Mouse (Mus musculus): ENCODE measurements around the gene Gatd1. TPM values are rescaled to one million over a fixed set of nuclear protein-coding genes. Genes with fewer than 3 reads are reported as not detected.
"Not testable (repeated sequence)": the region's sequence is repeated elsewhere in the genome, so short reads cannot be mapped to it uniquely, and the experiment has no call there.

Gatd1 gene
- polyA plus RNA-seq, 1 experiment from 2014 or later = 61.4 TPM

DNA sequence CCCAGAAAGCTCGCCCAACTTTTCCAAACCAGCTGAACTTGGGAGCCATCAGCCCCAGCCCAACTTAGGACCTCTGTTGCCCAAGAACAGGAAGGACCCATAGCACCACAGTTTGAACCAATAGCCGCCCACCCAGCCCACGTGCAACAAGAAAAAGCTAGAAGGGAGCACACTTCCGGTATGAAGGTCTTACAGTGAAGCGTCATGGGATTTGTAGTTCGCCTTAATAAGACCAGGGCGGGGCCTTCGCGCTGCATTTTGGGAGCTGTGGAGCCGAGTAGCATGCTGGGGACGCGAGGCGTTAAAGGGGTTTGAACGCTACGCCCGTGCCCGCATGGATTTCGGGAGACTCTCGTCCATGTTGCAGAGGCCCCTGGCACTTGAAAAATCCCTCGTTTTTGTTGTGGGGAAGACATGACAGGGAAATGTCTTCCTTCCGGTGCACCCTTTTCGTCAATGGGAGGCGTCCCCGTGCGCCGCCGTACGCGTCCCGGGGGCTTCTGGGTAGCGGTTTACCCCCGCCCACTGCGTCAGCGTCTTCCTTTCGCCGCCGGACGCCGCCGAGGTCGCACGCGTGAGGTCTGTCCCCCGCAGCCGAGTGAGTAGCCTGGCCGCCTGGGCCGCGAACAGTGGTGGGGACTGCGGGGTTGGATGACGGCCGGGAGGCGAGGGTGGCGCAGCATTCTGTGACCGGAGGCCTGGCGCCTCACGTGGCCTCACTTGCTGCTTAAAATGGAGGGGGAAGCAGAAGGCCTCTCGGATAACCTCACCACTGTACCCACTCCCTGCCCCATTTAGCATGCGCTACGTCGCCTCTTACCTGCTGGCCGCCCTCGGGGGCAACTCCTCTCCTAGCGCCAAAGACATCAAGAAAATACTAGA is 33.4 kb upstream of the Gatd1 start, which contains the start of gene Rplp2:
Gene Rplp2 (plus strand): TSS at position 261 of the 882 bp plus-strand sequence.
- Histone ChIP-seq H3K27me3 (ENCODE audit: control insufficient read depth, insufficient read depth, low read length) (no peaks in the 10 kb centered on the region), H3K4me3 (ENCODE audit: low read depth, low read length) (peak within 1 kb of the TSS; percentile 69), H3K9me3 (ENCODE audit: control insufficient read depth, low read depth, low read length) (no peaks in the 10 kb centered on the region), H3K4me1 (ENCODE audit: control insufficient read depth, insufficient read depth, low read length) (peaks cover 24% of the 10 kb centered on the region), H3K27ac (ENCODE audit: low read length) (peak within 1 kb of the TSS; percentile 86), H3K36me3 (ENCODE audit: control insufficient read depth, insufficient read depth, low read length) (peaks cover 36% of the 10 kb centered on the region), H3K9ac (replicated peaks; ENCODE audit: low read depth, low read length) (peak within 1 kb of the TSS; percentile 87), H3K4me2 (replicated peaks; ENCODE audit: low read depth, low read length) (peak within 1 kb of the TSS; percentile 88)
- ATAC-seq (ENCODE audit: insufficient number of reproducible peaks, insufficient read depth, low FRiP score, low read depth) = peak; percentile 88
- under 1% methylated on average over 63 of the region's 63 CpGs for WGBS

DNA sequence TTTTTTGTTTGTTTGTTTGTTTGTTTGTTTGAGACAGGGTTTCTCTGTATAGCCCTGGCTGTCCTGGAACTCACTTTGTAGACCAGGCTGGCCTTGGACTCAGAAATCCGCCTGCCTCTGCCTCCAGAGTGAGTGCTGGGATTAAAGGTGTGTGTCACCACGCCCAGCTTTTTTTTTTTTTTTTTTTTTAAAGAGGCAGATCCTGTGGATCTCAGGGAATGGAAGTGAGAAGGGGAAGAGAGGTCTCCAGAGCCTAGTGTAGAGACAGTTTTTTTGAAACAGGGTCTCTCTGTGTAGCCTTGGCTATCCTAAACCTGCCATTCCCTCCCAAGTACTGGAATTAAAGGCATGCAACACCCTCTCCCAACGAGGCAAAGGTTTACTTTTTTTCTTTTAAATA is 32.4 kb upstream of the Gatd1 start:
- not testable (repeated sequence) for H3K9me3 ChIP-seq (ENCODE audit: control insufficient read depth, low read depth, low read length); ATAC-seq (ENCODE audit: insufficient number of reproducible peaks, insufficient read depth, low FRiP score, low read depth); H3K27me3 ChIP-seq (ENCODE audit: control insufficient read depth, insufficient read depth, low read length); H3K9ac ChIP-seq (replicated peaks; ENCODE audit: low read depth, low read length); H3K4me3 ChIP-seq (ENCODE audit: low read depth, low read length); H3K27ac ChIP-seq (ENCODE audit: low read length)
- Histone ChIP-seq H3K36me3 (ENCODE audit: control insufficient read depth, insufficient read depth, low read length) (peaks cover 27% of the 10 kb centered on the region), H3K4me1 (ENCODE audit: control insufficient read depth, insufficient read depth, low read length) (peaks cover 27% of the 10 kb centered on the region), H3K4me2 (replicated peaks; ENCODE audit: low read depth, low read length) (peak overlapping the region; percentile 88)
- WGBS = 68% methylated on average over 3 of the region's 3 CpGs

DNA sequence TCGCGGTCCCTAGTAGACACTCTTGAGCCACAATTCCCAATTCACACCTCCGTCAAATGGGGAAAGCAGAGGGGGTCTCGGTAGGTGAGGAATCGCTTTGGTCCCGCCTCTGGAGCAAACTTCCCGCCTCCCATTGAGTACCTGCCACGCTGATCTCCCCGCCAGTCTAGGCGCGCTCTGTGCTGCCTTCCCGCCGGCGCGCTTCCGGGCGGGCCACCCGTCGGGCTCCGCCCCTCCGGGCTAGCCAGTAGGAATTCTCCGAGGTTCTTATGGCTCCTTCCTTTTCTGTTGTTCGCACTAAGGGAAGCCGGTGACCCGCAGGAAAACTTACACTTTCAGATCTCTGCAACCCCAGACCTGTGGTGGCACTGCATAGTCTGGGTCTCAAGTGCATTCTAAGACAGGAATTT is 29.9 kb upstream of the Gatd1 start, which contains the start of gene Pidd1:
Gene Pidd1 (minus strand): TSS at position 198 of the 410 bp plus-strand sequence.
- H3K27me3 ChIP-seq (ENCODE audit: control insufficient read depth, insufficient read depth, low read length) = no peaks in the 10 kb centered on the region
- H3K4me1 ChIP-seq (ENCODE audit: control insufficient read depth, insufficient read depth, low read length) = peaks cover 25% of the 10 kb centered on the region
- peak within 1 kb of the TSS; percentile 60 for H3K9ac ChIP-seq (replicated peaks; ENCODE audit: low read depth, low read length)
- H3K4me2 ChIP-seq (replicated peaks; ENCODE audit: low read depth, low read length) = peak within 1 kb of the TSS; percentile 65
- under 1% methylated on average over 25 of the region's 25 CpGs for WGBS
- ATAC-seq (ENCODE audit: insufficient number of reproducible peaks, insufficient read depth, low FRiP score, low read depth) = peak; percentile 64; the same call in 1 of the 2 replicates
- H3K27ac ChIP-seq (ENCODE audit: low read length) = peak within 1 kb of the TSS; percentile 63; the same call in 1 of the 2 replicates
- peaks cover 13% of the 10 kb centered on the region; the same call in 1 of the 2 replicates for H3K36me3 ChIP-seq (ENCODE audit: control insufficient read depth, insufficient read depth, low read length)
- H3K9me3 ChIP-seq (ENCODE audit: control insufficient read depth, low read depth, low read length) = no peaks in the 10 kb centered on the region
- H3K4me3 ChIP-seq (ENCODE audit: low read depth, low read length) = peak within 1 kb of the TSS; percentile 42

DNA sequence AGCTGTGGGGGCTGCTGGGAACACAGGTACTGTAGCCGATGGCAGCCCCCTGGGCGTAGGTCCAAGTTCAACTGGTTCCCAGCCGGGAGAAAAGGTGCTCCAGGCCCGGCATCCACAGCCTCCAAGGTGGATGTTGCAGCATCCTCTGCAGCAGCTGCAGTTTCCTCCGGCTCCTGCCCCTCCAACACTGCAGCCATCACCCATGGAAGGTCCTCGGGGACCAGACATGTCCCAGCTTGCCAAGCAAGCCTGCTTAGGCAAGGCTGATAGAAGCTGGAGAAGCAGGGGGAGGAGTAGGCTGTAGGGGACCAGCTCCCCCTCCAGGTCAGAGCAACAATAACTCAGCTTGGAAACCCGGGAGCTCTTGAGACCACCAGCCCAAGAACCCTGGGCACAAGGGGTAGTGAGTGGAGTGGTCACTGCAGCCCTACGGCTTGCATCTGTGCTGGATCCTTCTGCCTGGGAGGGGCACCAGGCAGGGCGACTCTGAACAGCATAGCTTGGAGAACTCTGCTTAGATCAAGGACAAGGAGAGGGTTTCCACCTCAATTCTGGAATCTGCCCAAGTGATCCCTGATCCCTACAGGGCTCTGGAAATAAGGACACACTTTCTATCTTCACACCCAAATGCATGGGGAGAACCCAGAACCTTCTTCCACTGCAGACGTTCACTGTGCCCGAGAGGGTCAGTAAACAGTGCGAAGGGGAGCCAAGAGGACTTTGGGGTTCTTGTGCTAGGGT is 29.3 kb upstream of the Gatd1 start:
- 13% methylated on average over 12 of the region's 12 CpGs for WGBS
- peak overlapping the region; percentile 60 for H3K9ac ChIP-seq (replicated peaks; ENCODE audit: low read depth, low read length)
- H3K4me3 ChIP-seq (ENCODE audit: low read depth, low read length) = peak overlapping the region; percentile 42
- no peaks in the 10 kb centered on the region for H3K27me3 ChIP-seq (ENCODE audit: control insufficient read depth, insufficient read depth, low read length)
- peaks cover 19% of the 10 kb centered on the region for H3K4me1 ChIP-seq (ENCODE audit: control insufficient read depth, insufficient read depth, low read length)
- peak overlapping the region; percentile 63; the same call in 1 of the 2 replicates for H3K27ac ChIP-seq (ENCODE audit: low read length)
- H3K9me3 ChIP-seq (ENCODE audit: control insufficient read depth, low read depth, low read length) = no peaks in the 10 kb centered on the region
- peaks cover 12% of the 10 kb centered on the region; the same call in 1 of the 2 replicates for H3K36me3 ChIP-seq (ENCODE audit: control insufficient read depth, insufficient read depth, low read length)
- peak overlapping the region; percentile 65 for H3K4me2 ChIP-seq (replicated peaks; ENCODE audit: low read depth, low read length)
- ATAC-seq (ENCODE audit: insufficient number of reproducible peaks, insufficient read depth, low FRiP score, low read depth) = peak; percentile 10; the same call in 1 of the 2 replicates

DNA sequence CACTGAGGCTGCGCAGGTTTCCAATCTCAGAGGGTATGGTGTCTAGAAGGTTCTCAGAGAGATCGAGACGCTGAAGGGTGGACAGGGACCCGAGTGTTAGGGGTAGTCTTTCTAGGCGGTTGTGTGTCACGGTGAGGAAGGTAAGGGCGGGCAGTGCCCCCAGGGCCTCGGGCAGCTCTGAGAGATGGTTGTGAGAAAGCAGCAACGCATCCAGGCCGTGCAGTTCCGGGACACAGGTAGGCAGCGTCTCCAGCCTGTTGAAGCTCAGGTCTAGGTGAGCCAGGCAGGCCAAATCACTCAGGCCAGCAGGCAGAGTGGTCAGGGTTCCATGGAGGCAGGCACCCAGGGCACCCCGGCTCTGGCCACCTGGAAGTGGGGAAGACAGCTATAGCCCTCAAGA is 28.3 kb upstream of the Gatd1 start:
- Histone ChIP-seq H3K27me3 (ENCODE audit: control insufficient read depth, insufficient read depth, low read length) (no peaks in the 10 kb centered on the region), H3K4me2 (replicated peaks; ENCODE audit: low read depth, low read length) (peak overlapping the region; percentile 65), H3K9ac (replicated peaks; ENCODE audit: low read depth, low read length) (peak overlapping the region; percentile 60; the same call in 1 of the 2 replicates), H3K36me3 (ENCODE audit: control insufficient read depth, insufficient read depth, low read length) (peaks cover 15% of the 10 kb centered on the region; the same call in 1 of the 2 replicates), H3K4me1 (ENCODE audit: control insufficient read depth, insufficient read depth, low read length) (peaks cover 17% of the 10 kb centered on the region; the same call in 1 of the 2 replicates), H3K27ac (ENCODE audit: low read length) (no peak overlapping the region), H3K4me3 (ENCODE audit: low read depth, low read length) (no peak overlapping the region), H3K9me3 (ENCODE audit: control insufficient read depth, low read depth, low read length) (no peaks in the 10 kb centered on the region)
- no peak for ATAC-seq (ENCODE audit: insufficient number of reproducible peaks, insufficient read depth, low FRiP score, low read depth)
- WGBS = 91% methylated on average over 13 of the region's 13 CpGs

DNA sequence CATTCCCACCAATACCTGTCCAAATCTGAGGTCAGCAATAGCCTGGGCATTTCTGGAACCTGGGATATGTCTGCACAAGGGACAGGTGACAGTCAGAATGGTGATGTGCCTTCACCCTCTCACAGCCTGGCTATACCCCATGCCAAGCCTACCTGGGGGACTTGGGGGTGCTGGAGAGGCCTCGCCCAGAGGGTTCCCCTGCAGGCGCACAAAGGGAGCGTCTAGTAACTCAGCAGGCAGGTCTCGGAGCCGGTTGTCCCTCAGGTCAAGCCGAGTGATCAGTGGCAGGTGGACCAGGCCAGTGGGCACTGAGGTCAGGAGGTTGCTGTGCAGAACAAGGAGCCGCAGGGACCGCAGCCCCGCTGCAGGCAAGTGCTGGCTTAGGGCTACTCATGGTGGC is 27.5 kb upstream of the Gatd1 start:
- H3K9ac ChIP-seq (replicated peaks; ENCODE audit: low read depth, low read length) = no peak overlapping the region
- H3K27ac ChIP-seq (ENCODE audit: low read length) = no peak overlapping the region
- no peaks in the 10 kb centered on the region for H3K27me3 ChIP-seq (ENCODE audit: control insufficient read depth, insufficient read depth, low read length)
- no peak overlapping the region for H3K4me3 ChIP-seq (ENCODE audit: low read depth, low read length)
- H3K4me1 ChIP-seq (ENCODE audit: control insufficient read depth, insufficient read depth, low read length) = peaks cover 23% of the 10 kb centered on the region; the same call in 1 of the 2 replicates
- 89% methylated on average over 9 of the region's 9 CpGs for WGBS
- H3K4me2 ChIP-seq (replicated peaks; ENCODE audit: low read depth, low read length) = no peak overlapping the region
- no peaks in the 10 kb centered on the region for H3K9me3 ChIP-seq (ENCODE audit: control insufficient read depth, low read depth, low read length)
- peaks cover 15% of the 10 kb centered on the region; the same call in 1 of the 2 replicates for H3K36me3 ChIP-seq (ENCODE audit: control insufficient read depth, insufficient read depth, low read length)
- no peak for ATAC-seq (ENCODE audit: insufficient number of reproducible peaks, insufficient read depth, low FRiP score, low read depth)

DNA sequence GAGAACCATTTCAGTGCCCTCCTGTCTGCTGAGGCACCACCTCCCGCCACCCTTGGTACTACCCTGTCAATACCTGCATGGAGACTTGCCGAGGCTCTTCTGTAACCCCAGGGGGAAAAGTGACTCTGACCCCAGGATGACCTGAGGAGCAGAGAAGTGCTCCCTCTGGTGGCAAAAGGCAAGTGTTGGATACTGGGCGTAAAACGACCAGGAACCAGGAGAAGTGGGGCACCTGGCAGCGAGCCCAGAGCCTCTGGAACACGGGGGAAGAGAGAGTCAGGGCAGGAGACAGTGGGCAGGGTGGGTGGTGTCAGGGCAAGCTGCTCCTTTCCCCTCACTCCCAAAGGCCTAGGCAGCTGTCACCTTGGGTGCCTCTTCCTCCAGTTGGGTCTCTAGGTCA is 26.7 kb upstream of the Gatd1 start:
- no peak overlapping the region for H3K9ac ChIP-seq (replicated peaks; ENCODE audit: low read depth, low read length)
- H3K4me2 ChIP-seq (replicated peaks; ENCODE audit: low read depth, low read length) = no peak overlapping the region
- no peaks in the 10 kb centered on the region for H3K9me3 ChIP-seq (ENCODE audit: control insufficient read depth, low read depth, low read length)
- WGBS = 30% methylated on average over 6 of the region's 6 CpGs
- peaks cover 15% of the 10 kb centered on the region; the same call in 1 of the 2 replicates for H3K36me3 ChIP-seq (ENCODE audit: control insufficient read depth, insufficient read depth, low read length)
- H3K27me3 ChIP-seq (ENCODE audit: control insufficient read depth, insufficient read depth, low read length) = no peaks in the 10 kb centered on the region
- H3K4me1 ChIP-seq (ENCODE audit: control insufficient read depth, insufficient read depth, low read length) = peaks cover 32% of the 10 kb centered on the region; the same call in 1 of the 2 replicates
- no peak overlapping the region for H3K27ac ChIP-seq (ENCODE audit: low read length)
- no peak for ATAC-seq (ENCODE audit: insufficient number of reproducible peaks, insufficient read depth, low FRiP score, low read depth)
- no peak overlapping the region for H3K4me3 ChIP-seq (ENCODE audit: low read depth, low read length)

DNA sequence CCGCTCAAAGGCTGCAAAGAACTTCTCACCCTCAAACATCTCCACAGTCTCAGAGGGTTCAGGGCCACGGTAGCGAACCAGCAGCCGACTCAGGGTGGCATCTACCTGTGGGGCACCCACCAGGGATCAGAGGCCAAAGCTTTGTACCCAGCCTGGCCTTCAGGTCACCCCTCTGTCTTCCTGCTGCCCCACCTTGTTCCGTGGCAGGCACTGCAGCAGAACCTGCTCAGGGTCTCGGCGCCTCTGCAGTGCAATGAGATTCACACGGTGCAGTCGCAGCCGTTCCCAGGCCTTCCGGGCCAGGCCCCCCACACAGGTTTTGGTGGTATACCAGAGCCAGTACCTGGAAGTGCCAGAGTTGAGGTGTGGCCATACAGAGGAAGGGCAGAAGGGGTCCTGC is 25.9 kb upstream of the Gatd1 start:
- H3K9ac ChIP-seq (replicated peaks; ENCODE audit: low read depth, low read length) = no peak overlapping the region
- no peak overlapping the region for H3K4me2 ChIP-seq (replicated peaks; ENCODE audit: low read depth, low read length)
- H3K9me3 ChIP-seq (ENCODE audit: control insufficient read depth, low read depth, low read length) = no peaks in the 10 kb centered on the region
- ATAC-seq (ENCODE audit: insufficient number of reproducible peaks, insufficient read depth, low FRiP score, low read depth) = no peak
- 91% methylated on average over 11 of the region's 11 CpGs for WGBS
- H3K27ac ChIP-seq (ENCODE audit: low read length) = no peak overlapping the region
- peaks cover 15% of the 10 kb centered on the region; the same call in 1 of the 2 replicates for H3K36me3 ChIP-seq (ENCODE audit: control insufficient read depth, insufficient read depth, low read length)
- peaks cover 37% of the 10 kb centered on the region; the same call in 1 of the 2 replicates for H3K4me1 ChIP-seq (ENCODE audit: control insufficient read depth, insufficient read depth, low read length)
- no peaks in the 10 kb centered on the region for H3K27me3 ChIP-seq (ENCODE audit: control insufficient read depth, insufficient read depth, low read length)
- H3K4me3 ChIP-seq (ENCODE audit: low read depth, low read length) = no peak overlapping the region

Data from stomach, embryonic 14.5 days (tissue).